Mouse (Mus musculus) G1E (cell line): ENCODE results near the gene B230217C12Rik. TPM values are rescaled to one million over a fixed set of nuclear protein-coding genes. Genes with fewer than 3 reads are reported as not detected.

Experiments
- ATAC-seq: 2 replicates; pipeline ENCODE4 v1.8.0; 2016; ENCODE audit warnings: mild to moderate bottlenecking; ENCODE audit not compliant: insufficient number of reproducible peaks, poor library complexity, low FRiP score, severe bottlenecking; ENCODE audit errors: extremely low read depth
- DNase-seq: peaks from one replicate; pipeline ENCODE4 v3.0.0; 2012; ENCODE audit warnings: low spot score
- H3K27me3 ChIP-seq: 2 replicates; pipeline ENCODE4 v1.6.1; 2012; ENCODE audit warnings: mild to moderate bottlenecking, low read length, inconsistent platforms; ENCODE audit not compliant: insufficient read depth
- H3K36me3 ChIP-seq: replicated peaks from 2 replicates; pipeline ENCODE3; 2012; ENCODE audit warnings: mild to moderate bottlenecking, inconsistent platforms
- H3K4me1 ChIP-seq: 2 replicates; pipeline ENCODE4 v1.6.1; 2012; ENCODE audit warnings: low read depth, low read length, inconsistent platforms, mixed read lengths; ENCODE audit not compliant: insufficient read depth
- H3K4me3 ChIP-seq: 2 replicates; pipeline ENCODE4 v1.5.1; 2012; ENCODE audit warnings: low read depth, mild to moderate bottlenecking, inconsistent platforms, low read length, moderate library complexity, mixed read lengths
- H3K9me3 ChIP-seq: replicated peaks from 2 replicates; pipeline ENCODE4 v1.6.1; 2012; ENCODE audit warnings: inconsistent platforms
- CTCF ChIP-seq: IDR thresholded peaks from 2 replicates; pipeline ENCODE4 v1.5.1; 2012; ENCODE audit warnings: low read depth, low read length, inconsistent platforms, mixed read lengths
- GATA1 ChIP-seq: IDR thresholded peaks from 2 replicates; pipeline ENCODE4 v1.6.1; 2012; ENCODE audit warnings: borderline replicate concordance, low read length, inconsistent platforms, mixed read lengths
- GATA2 ChIP-seq: IDR thresholded peaks from 2 replicates; pipeline ENCODE4 v1.6.1; 2012; ENCODE audit warnings: low read depth, low read length, inconsistent platforms, borderline replicate concordance
- POLR2AphosphoS5 ChIP-seq: IDR thresholded peaks from 2 replicates; pipeline ENCODE4 v1.6.1; 2012; ENCODE audit warnings: low read depth, low read length, inconsistent platforms; ENCODE audit not compliant: insufficient replicate concordance
- TAL1 ChIP-seq: conservative IDR thresholded peaks from 2 replicates; pipeline ENCODE4 v1.6.1; 2012; ENCODE audit warnings: low read depth, low read length, inconsistent platforms, mixed read lengths
- polyA plus RNA-seq: library from polyadenylated mRNA; stranded (reverse); fragments of >175 nt; gene quantifications from 2 replicates; pipeline ENCODE4 v1.2.3, GENCODE M21; 2012
- total RNA-seq, 2 experiments: library from RNA; stranded (forward) in 1 of 2; stranded (reverse) in 1 of 2; fragments of 200-1000 nt in 1 of 2; fragments of >200 nt in 1 of 2; fragmentation: Nextera tagmentation in 1 of 2; gene quantifications; 2 replicates each; pipeline ENCODE4 v1.2.3; 2014 to 2017

Gene B230217C12Rik
- not detected in 2 replicates for total RNA-seq (2014; fragmentation: Nextera tagmentation)
- total RNA-seq (2017): 0.16 TPM in 1 of 2 replicates, not detected in the other
- not detected in 2 replicates for polyA plus RNA-seq

DNA sequence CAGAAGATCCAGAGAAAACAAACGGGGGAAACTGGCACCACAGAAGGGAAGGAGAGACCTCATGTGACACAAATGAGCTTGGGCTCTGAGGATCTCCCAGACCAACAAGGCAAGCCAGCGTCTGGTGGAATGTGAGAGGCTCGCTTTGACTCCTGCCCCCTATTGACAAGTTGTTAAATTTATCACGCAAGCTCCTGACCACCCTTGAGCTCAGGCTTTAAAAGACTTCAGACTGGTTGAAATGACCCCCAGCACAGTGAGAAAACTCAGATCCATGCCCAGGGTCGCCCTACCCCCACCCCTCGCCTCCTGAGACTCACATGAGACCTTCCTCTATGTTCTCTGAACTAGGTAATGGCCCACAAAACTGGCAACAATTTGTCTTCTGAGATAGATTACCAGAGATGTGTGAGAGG, at the start of gene B230217C12Rik:
B230217C12Rik (plus strand) TSS at position 242 of the 416 bp plus-strand sequence.
- Histone ChIP-seq H3K27me3 (no peaks in the 10 kb centered on the region; the same call in 1 of the 2 replicates), H3K4me3 (no peak within 1 kb of the TSS; the same call in 1 of the 2 replicates), H3K4me1 (peaks cover 42% of the 10 kb centered on the region), H3K9me3 (no peaks in the 10 kb centered on the region), H3K36me3 (peaks cover 34% of the 10 kb centered on the region)
- no peak for DNase-seq
- TF ChIP-seq TAL1 (no peak), GATA2 (no peak), POLR2AphosphoS5 (no peak), GATA1 (no peak), CTCF (no peak)
- ATAC-seq: no peak

GRCm38 (mm10) chr11:97793165-97793564, 47.4 kb upstream of the B230217C12Rik start:
- peaks cover 28% of the 10 kb centered on the region for H3K4me1 ChIP-seq
- H3K4me3 ChIP-seq: no peak overlapping the region
- no peak for TF ChIP-seq POLR2AphosphoS5
- TF ChIP-seq CTCF: no peak
- no peak for TF ChIP-seq GATA1
- TF ChIP-seq GATA2: no peak
- no peak for TF ChIP-seq TAL1
- no peak for DNase-seq
- no peaks in the 10 kb centered on the region for H3K36me3 ChIP-seq
- ATAC-seq: no peak
- peaks cover 6% of the 10 kb centered on the region; the same call in 1 of the 2 replicates for H3K27me3 ChIP-seq
- no peaks in the 10 kb centered on the region for H3K9me3 ChIP-seq

- H3K4me1 ChIP-seq: peaks cover 54% of the 10 kb centered on the region
- no peak for TF ChIP-seq TAL1
- TF ChIP-seq CTCF: no peak
- no peak for TF ChIP-seq POLR2AphosphoS5
- TF ChIP-seq GATA1: no peak
- no peak for TF ChIP-seq GATA2
- H3K9me3 ChIP-seq: no peaks in the 10 kb centered on the region
- H3K36me3 ChIP-seq: peaks cover 2% of the 10 kb centered on the region
- H3K27me3 ChIP-seq: no peaks in the 10 kb centered on the region
- H3K4me3 ChIP-seq: no peak overlapping the region
- DNase-seq: no peak
- ATAC-seq: no peak
These were observed 43.7 kb upstream of the B230217C12Rik start for GRCm38 (mm10) chr11:97796910-97797309.

DNA sequence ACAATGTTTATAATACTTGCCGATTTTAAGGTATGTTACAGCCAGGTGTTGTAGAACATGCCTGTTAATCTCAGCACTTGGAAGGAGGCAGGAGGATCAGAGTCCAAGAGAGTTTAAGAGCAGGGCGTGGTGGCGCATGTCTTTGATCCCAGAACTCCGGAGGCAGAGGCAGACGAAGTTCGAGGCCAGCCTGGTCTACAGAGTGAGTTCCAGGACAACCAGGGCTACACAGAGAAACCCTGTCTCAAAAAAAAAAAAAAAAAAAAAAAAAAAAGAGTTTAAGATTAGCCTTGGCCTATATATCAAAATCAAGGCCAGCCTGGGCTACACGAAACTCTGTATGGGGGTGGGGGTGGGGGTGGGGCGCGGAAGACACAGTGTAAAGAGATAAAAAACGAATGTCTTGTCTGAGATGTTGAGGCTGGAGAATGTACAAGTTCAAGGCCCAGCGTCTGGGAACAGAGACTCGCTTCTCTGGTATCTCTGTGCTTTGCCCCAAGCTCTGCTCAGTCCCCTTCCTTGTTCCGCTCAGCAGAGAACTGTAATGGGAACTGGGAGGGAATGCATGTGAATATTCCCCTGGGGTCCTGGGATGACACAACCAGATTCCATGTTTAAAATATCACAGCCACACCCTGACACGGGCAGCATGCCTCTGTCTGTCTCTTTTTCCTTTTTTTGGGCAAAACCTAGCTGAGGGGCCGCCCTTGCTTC, 43.1 kb upstream of the B230217C12Rik start:
- H3K4me1 ChIP-seq: peaks cover 59% of the 10 kb centered on the region
- TF ChIP-seq POLR2AphosphoS5 (no peak), TAL1 (no peak), CTCF (no peak), GATA2 (no peak), GATA1 (no peak)
- peaks cover 8% of the 10 kb centered on the region for H3K36me3 ChIP-seq
- DNase-seq (no peak), ATAC-seq (no peak)
- H3K9me3 ChIP-seq: no peaks in the 10 kb centered on the region
- no peaks in the 10 kb centered on the region for H3K27me3 ChIP-seq
- H3K4me3 ChIP-seq: no peak overlapping the region

GRCm38 (mm10) chr11:97798083-97798435, 42.5 kb upstream of the B230217C12Rik start:
- H3K4me3 ChIP-seq: no peak overlapping the region
- no peaks in the 10 kb centered on the region for H3K9me3 ChIP-seq
- H3K4me1 ChIP-seq: peaks cover 56% of the 10 kb centered on the region
- ATAC-seq (no peak), DNase-seq (no peak)
- TF ChIP-seq GATA2 (no peak), POLR2AphosphoS5 (no peak), TAL1 (no peak), GATA1 (no peak)
- no peaks in the 10 kb centered on the region for H3K27me3 ChIP-seq
- H3K36me3 ChIP-seq: peaks cover 8% of the 10 kb centered on the region

- TF ChIP-seq POLR2AphosphoS5 (no peak), GATA1 (no peak), CTCF (no peak), TAL1 (no peak)
- Histone ChIP-seq H3K4me3 (peak within 1 kb of the TSS; percentile 83), H3K4me1 (peaks cover 57% of the 10 kb centered on the region), H3K9me3 (no peaks in the 10 kb centered on the region), H3K36me3 (peaks cover 11% of the 10 kb centered on the region), H3K27me3 (no peaks in the 10 kb centered on the region)
- ATAC-seq: no peak
- DNase-seq: no peak
These were observed 41.8 kb upstream of the B230217C12Rik start, which contains the start of gene Lasp1 for GRCm38 (mm10) chr11:97798782-97799145. TSS of gene Lasp1 (plus strand) at chr11:97799000.
